Mouse (Mus musculus) heart, adult 8-10 months (tissue): ENCODE data around the gene Crocc. TPM values are rescaled to one million over a fixed set of nuclear protein-coding genes. Genes with fewer than 3 reads are reported as not detected.

ENCODE experiments used
- DNase-seq: peaks from one replicate; pipeline ENCODE4 v3.0.0; 2022; ENCODE audit warnings: low spot score
- total RNA-seq, 4 experiments: library from RNA; stranded (reverse); gene quantifications; 2 replicates each; pipeline ENCODE4 v1.2.4; 2022

Gene Crocc
- total RNA-seq, 4 experiments from 2014 or later: 3.5 to 6.8 (median 5.3) TPM

- DNase-seq: no peak
Observed at GRCm38 (mm10) chr4:141020811-141021613, 39.3 kb downstream of the Crocc start.

- no peak for DNase-seq
Observed at GRCm38 (mm10) chr4:141020220-141020619, 40.1 kb downstream of the Crocc start.

GRCm38 (mm10) chr4:141017657-141018436 is 42.5 kb downstream of the Crocc start:
- no peak for DNase-seq

- peak; percentile 35 for DNase-seq
Observed at GRCm38 (mm10) chr4:141016311-141016710, 44.0 kb downstream of the Crocc start.

GRCm38 (mm10) chr4:141015356-141015755 is 45.0 kb downstream of the Crocc start:
- DNase-seq: no peak

DNA sequence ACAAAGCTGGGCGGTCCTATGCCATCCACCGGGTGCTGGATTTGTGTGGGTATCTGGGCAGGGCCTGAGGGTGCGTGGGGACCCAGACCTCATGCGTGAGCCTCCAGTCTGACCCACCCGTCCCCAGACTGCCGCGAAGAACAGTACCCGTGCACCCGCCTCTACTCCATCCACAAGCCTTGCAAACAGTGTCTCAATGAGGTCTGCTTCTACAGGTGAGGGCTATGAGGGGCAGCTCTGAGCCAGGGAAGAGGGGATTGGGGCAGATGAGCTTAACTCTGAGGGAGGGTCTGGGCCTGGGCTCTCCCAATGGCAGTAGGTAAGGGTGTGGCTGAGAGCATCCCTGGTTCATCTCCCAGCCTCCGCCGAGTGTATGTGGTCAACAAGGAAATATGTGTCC is 45.5 kb downstream of the Crocc start:
- no peak for DNase-seq

- DNase-seq: no peak
Observed at GRCm38 (mm10) chr4:141014114-141014513, 46.2 kb downstream of the Crocc start.

GRCm38 (mm10) chr4:141012558-141012957 is 47.8 kb downstream of the Crocc start:
- no peak for DNase-seq

DNA sequence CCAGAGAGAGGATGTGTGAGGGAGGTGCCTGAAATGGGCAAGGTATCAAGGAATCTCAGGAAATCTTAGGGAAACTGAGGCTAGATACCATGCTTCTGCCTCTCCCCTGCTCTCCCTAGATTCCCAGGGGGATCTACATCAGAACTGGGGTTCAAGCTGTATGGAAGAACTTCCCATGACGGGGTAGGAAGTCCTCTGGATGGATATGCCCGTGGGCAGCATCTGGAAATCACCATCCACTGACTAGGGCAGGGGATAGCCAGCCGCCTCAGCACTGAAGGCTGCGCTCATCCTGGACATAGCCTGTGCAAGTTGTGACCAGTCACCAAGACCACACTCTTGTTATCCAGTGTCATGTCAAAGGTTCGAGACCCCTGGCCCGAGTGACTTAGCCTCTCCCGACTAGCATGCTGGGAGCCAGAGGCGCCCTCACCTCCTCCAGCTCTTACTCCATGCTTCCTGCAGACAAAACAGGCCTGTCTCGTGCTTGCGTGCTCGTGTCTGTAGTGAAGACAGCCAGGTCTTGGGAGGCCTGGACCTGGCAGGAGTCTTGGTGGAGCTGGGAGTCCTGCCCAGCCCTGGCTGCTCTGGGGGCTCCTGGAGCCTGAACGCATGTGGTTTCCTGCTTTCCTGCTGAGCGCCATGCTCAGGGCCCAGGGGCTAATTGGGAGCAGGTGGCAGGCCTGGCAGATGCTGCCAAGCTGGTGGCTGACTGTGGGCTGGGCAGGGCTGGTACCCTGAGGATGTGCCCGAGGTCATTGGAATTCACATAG is 48.6 kb downstream of the Crocc start:
- no peak for DNase-seq

DNA sequence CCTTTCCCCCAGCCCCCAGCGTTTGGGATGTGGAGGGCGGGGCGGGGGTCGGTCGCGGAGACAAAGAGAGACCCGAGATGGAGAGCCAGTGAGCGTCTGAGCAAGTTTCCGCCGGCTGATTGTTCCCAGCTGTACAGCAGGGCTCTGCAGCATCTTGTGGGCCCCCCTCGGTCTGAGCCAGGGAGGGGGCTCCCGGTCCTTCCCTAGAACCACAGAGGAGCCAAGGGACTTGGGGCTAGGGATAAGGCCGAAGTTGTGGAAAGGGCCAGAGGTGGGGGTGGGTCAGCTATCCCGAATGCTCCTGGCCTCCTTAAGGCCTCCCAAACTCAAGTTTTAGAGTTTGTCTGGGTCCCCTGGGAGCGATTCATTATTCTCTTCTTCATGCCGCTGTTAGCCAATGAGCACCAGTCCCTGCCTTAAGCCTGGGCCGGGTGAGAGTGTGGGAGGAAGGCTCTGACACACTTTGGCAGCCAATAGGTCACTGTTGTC is 49.4 kb downstream of the Crocc start:
- DNase-seq: no peak

DNA sequence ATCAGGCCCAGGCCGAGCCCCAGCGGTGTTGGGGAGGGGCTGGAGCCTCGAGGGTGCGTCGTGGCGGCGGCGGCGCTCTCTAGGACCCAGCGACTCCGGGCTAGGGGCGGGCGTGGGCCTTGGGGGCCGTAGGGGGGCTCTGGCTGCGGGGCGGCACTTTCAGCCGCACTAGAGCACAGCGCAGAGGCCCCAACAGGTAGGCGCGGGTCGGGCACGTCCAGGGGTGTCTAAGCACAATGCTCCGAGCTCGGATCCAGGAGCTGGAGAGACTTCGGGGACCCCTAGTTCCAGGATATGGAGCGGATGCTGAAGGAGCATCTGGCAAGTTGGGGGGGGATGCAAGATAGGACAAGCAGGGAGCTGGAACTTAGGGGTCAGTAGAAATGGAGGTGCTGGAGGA is 49.8 kb downstream of the Crocc start:
- DNase-seq: no peak

- no peak for DNase-seq
Observed at GRCm38 (mm10) chr4:141010118-141010517, 50.2 kb downstream of the Crocc start, which contains the start of gene Mfap2. Gene Mfap2, plus strand, starts transcription at chr4:141010418.

GRCm38 (mm10) chr4:141008028-141008427 is 52.3 kb downstream of the Crocc start:
- DNase-seq: peak; percentile 67

DNA sequence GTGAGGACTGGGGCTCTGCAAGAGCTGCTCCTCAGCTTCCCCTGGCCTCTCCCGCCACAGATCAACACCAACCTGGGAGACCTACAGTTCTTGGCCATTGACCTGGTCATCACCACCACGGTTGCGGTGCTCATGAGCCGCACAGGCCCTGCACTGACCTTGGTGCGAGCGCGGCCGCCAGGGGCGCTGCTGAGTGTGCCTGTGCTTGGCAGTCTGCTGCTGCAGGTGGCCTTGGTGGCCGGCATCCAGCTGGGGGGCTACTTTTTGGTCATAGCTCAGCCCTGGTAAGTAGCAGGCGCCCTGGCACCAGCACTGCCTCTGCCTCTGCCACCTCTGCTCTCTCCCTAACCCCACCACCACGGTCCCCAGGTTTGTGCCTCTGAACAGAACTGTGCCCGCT is 54.4 kb downstream of the Crocc start:
- no peak for DNase-seq

- DNase-seq: no peak
Observed at GRCm38 (mm10) chr4:140996812-140997211, 63.5 kb downstream of the Crocc start.

- DNase-seq: no peak
Observed at GRCm38 (mm10) chr4:140995811-140996210, 64.5 kb downstream of the Crocc start.

DNA sequence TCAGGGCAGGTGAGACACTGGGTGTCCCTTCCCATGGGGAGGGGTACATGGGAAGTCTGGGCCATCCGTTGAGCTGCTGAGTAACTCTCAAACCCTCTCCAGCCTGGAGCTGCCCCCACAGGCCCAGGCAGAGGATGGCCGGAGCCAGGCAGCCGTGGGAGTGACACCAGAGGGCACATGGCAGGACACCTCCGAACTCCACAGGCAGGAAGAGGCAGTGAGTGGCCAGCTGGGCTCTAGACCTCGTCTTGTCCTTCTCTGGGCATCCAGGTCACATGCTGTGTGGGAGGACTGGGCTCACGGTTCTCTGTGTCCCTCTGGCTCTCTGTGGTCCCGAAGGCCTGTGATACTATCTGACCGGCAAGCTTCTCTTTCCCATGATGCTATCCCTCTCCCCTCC is 66.5 kb downstream of the Crocc start:
- DNase-seq: no peak

GRCm38 (mm10) chr4:140992215-140992614 is 68.1 kb downstream of the Crocc start:
- no peak for DNase-seq

DNA sequence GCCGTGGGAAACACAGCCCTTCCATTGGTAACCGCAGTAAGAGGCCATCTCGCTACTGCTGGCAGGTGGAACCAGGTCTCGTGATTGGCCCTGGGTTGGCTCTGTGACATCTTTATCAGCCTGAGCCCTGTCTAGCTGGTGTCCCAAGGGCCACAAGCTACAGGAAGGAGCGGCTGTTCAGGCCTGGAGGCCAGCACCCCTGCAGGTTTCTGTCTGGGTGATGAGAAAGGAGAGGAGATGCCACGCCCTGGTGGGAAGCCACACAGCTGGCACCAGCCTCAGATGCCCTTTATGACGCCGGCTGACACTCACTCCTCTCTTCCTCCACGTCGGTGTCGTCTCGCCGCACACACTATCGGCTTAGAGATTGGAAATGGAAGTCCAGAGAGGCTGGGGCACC is 70.9 kb downstream of the Crocc start:
- no peak for DNase-seq

DNA sequence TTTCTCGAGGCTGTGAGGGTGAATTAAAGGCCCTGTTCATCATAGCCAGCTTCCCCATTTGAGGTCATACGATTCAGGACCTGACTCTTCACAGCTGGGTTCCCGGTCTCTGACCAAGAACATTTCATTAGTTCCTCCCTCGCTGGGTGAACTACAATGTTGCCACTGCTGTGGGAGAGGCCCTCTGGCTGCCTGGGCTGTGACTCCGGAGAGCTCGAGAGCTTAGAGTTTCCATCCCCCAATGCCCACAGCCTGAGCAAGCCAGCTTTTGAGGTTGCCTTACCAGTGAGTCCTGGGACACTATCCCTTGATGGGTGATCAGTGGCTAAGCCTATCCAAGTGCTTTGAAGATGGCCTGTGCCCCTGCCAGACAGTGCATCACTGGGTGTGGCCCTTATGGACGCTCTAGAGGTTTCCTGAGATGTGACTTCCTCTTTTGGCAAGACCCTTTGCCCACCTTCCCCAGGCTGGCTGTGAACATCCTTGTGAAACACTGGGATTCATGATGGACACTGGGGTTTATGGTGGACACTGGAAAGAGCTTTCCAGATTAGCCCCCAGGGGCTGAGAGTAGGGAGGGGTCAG is 71.6 kb downstream of the Crocc start:
- no peak for DNase-seq

DNA sequence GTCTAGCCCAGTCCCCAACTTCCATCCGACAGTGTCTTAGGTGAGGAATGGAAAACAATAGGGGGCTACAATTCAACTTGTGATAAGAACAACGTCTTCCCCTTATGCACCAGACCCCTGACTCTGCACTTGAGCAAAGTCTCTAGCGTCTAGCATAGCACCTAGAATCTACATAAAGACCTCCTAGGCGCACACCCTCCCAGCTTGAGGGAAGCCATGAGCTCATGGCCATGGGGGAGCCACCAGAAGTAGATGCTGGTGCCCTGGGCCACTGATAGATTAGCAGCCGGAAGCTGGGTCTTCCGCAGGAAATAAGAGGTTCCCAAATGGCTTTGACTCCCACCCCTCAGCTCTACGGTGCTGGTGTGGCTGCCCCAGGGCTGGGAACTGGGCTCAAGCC is 72.9 kb downstream of the Crocc start:
- no peak for DNase-seq
